Mouse (Mus musculus) left cerebral cortex, adult 2 months (tissue): ENCODE results near the gene Acat1. TPM values are rescaled to one million over a fixed set of nuclear protein-coding genes. Genes with fewer than 3 reads are reported as not detected.

Experiments
- DNase-seq, 2 experiments: peaks; one replicate each; pipeline ENCODE4 v3.0.0; 2021 to 2022; ENCODE audit warnings: low spot score in 2 of 2, mixed read lengths in 1 of 2; ENCODE audit errors: extremely low spot score in 1 of 2
- H3K27ac ChIP-seq: fragments of 200-600 bp; 2 replicates; pipeline ENCODE4 v1.8.1; 2022
- H3K4me3 ChIP-seq: fragments of 200-600 bp; 2 replicates; pipeline ENCODE4 v1.8.1; 2022
- CTCF ChIP-seq: fragments of 200-600 bp; IDR thresholded peaks from 2 replicates; pipeline ENCODE4 v1.8.1; 2022; ENCODE audit warnings: antibody characterized with exemption, mild to moderate bottlenecking, moderate library complexity
- intact Hi-C: fragments of 180-260 bp; cut with DNase I; formaldehyde crosslinking; loops from one replicate; pipeline ENCODE4 v1.15.1; 2025
- long read RNA-seq, 2 experiments: library from polyadenylated mRNA; stranded (forward); transcript quantifications; one replicate each; pipeline ENCODE4 v2.0.0; 2021; ENCODE audit warnings: borderline mapping rate in 2 of 2
- total RNA-seq, 2 experiments: library from RNA; stranded (reverse); gene quantifications; 2 replicates each; pipeline ENCODE4 v1.2.3; 2021

Acat1 gene
- 10 to 100 TPM; 59.6 to 60.6 TPM for total RNA-seq
- long read RNA-seq, experiment 1, transcript Acat1-201 (12 exons, 3,405 nt): major isoform, 86 of 97 reads
- long read RNA-seq, experiment 1, partial matches to known transcripts: 2 of 97 reads
- long read RNA-seq, experiment 1, other reads (novel, unspliced or antisense): 9 of 97 reads
- long read RNA-seq, experiment 2, transcript Acat1-201 (12 exons, 3,405 nt): major isoform, 39 of 51 reads
- long read RNA-seq, experiment 2, partial matches to known transcripts: 0 of 51 reads
- long read RNA-seq, experiment 2, other reads (novel, unspliced or antisense): 12 of 51 reads

- Histone ChIP-seq H3K27ac (peak within 1 kb of the TSS; percentile 96), H3K4me3 (peak within 1 kb of the TSS; percentile 77)
- intact Hi-C loops: no loop called here
- no peak for TF ChIP-seq CTCF
- DNase-seq: peak; percentile 91 to 95
Observed at GRCm38 (mm10) chr9:53609968-53610781, at the start of gene Acat1. Gene Acat1 (minus strand): TSS chr9:53610382.

- no peak overlapping the region for H3K4me3 ChIP-seq
- no peak for TF ChIP-seq CTCF
- intact Hi-C loops: no loop called here
- H3K27ac ChIP-seq: no peak overlapping the region
- DNase-seq: no peak
Observed at GRCm38 (mm10) chr9:53634796-53635195, 24.6 kb upstream of the Acat1 start.

- intact Hi-C loops: loop anchor here (5.0 kb wide), 1 partner anchor 53 kb away; no protein-coding TSS in a partner anchor
- no peak for TF ChIP-seq CTCF
- H3K4me3 ChIP-seq: no peak overlapping the region
- no peak for DNase-seq
- no peak overlapping the region for H3K27ac ChIP-seq
Observed at GRCm38 (mm10) chr9:53615246-53615645, 5.1 kb upstream of the Acat1 start.

GRCm38 (mm10) chr9:53614286-53614685 lies 4.1 kb upstream of the Acat1 start:
- intact Hi-C loops: no loop called here
- no peak overlapping the region for H3K4me3 ChIP-seq
- no peak for TF ChIP-seq CTCF
- no peak for DNase-seq
- H3K27ac ChIP-seq: no peak overlapping the region

GRCm38 (mm10) chr9:53609306-53609967 lies 745 bp downstream of the Acat1 start:
- no peak for TF ChIP-seq CTCF
- no peak for DNase-seq
- intact Hi-C loops: no loop called here

GRCm38 (mm10) chr9:53607816-53608215 lies 2.4 kb downstream of the Acat1 start:
- TF ChIP-seq CTCF: no peak
- no peak overlapping the region for H3K4me3 ChIP-seq
- H3K27ac ChIP-seq: no peak overlapping the region
- DNase-seq: no peak
- intact Hi-C loops: no loop called here

More at GRCm38 (mm10) chr9:53609306-53609967, 745 bp downstream of the Acat1 start:
- peak overlapping the region; percentile 77 for H3K4me3 ChIP-seq
- peak overlapping the region; percentile 96 for H3K27ac ChIP-seq

GRCm38 (mm10) chr9:53607192-53607591 lies 3.0 kb downstream of the Acat1 start:
- intact Hi-C loops: no loop called here
- no peak for TF ChIP-seq CTCF
- DNase-seq: no peak
- Histone ChIP-seq H3K27ac (no peak overlapping the region), H3K4me3 (no peak overlapping the region)

GRCm38 (mm10) chr9:53604954-53605353 lies 5.2 kb downstream of the Acat1 start:
- intact Hi-C loops: no loop called here
- Histone ChIP-seq H3K27ac (no peak overlapping the region), H3K4me3 (no peak overlapping the region)
- DNase-seq: no peak
- no peak for TF ChIP-seq CTCF

- no peak overlapping the region for H3K4me3 ChIP-seq
- intact Hi-C loops: no loop called here
- no peak for DNase-seq
- TF ChIP-seq CTCF: no peak
- H3K27ac ChIP-seq: no peak overlapping the region
Observed at GRCm38 (mm10) chr9:53603849-53604248, 6.3 kb downstream of the Acat1 start.

- no peak for TF ChIP-seq CTCF
- intact Hi-C loops: no loop called here
- DNase-seq: no peak
- no peak overlapping the region for H3K4me3 ChIP-seq
- H3K27ac ChIP-seq: no peak overlapping the region
Observed at GRCm38 (mm10) chr9:53603384-53603783, 6.8 kb downstream of the Acat1 start.

- H3K4me3 ChIP-seq: no peak overlapping the region
- no peak for TF ChIP-seq CTCF
- intact Hi-C loops: no loop called here
- no peak overlapping the region for H3K27ac ChIP-seq
- DNase-seq: no peak
Observed at GRCm38 (mm10) chr9:53601541-53601940, 8.6 kb downstream of the Acat1 start.

- no peak overlapping the region for H3K4me3 ChIP-seq
- H3K27ac ChIP-seq: no peak overlapping the region
- intact Hi-C loops: no loop called here
- no peak for TF ChIP-seq CTCF
- DNase-seq: no peak
Observed at GRCm38 (mm10) chr9:53598631-53599030, 11.6 kb downstream of the Acat1 start.
